Mouse (Mus musculus) spleen, postnatal 10 days (tissue): ENCODE measurements around the gene Mpp4.

Source experiments
- DNase-seq, 2 experiments: peaks; one replicate each; pipeline ENCODE4 v3.0.0; 2021 to 2022; ENCODE audit warnings: low spot score in 2 of 2

The Mpp4 gene

GRCm38 (mm10) chr1:59167654-59168425 lies 4.7 kb upstream of the Mpp4 start:
- DNase-seq, result no peak

- no peak for DNase-seq
Observed at GRCm38 (mm10) chr1:59166232-59166905, 3.2 kb upstream of the Mpp4 start.

- DNase-seq, result no peak
Observed at GRCm38 (mm10) chr1:59163918-59164317, 729 bp upstream of the Mpp4 start.

GRCm38 (mm10) chr1:59162309-59163024 lies 722 bp downstream of the Mpp4 start:
- DNase-seq, result no peak

GRCm38 (mm10) chr1:59161396-59161795 lies 1.8 kb downstream of the Mpp4 start:
- DNase-seq, result no peak

- DNase-seq, result no peak
Observed at GRCm38 (mm10) chr1:59160871-59161270, 2.3 kb downstream of the Mpp4 start.

- DNase-seq, result no peak
Observed at GRCm38 (mm10) chr1:59159136-59159535, 4.1 kb downstream of the Mpp4 start.

- no peak for DNase-seq
Observed at GRCm38 (mm10) chr1:59158498-59158897, 4.7 kb downstream of the Mpp4 start.

- DNase-seq, result no peak
Observed at GRCm38 (mm10) chr1:59157846-59158245, 5.3 kb downstream of the Mpp4 start.

- DNase-seq, result no peak
Observed at GRCm38 (mm10) chr1:59152346-59152745, 10.8 kb downstream of the Mpp4 start.

GRCm38 (mm10) chr1:59150542-59150941 lies 12.6 kb downstream of the Mpp4 start:
- DNase-seq, result no peak

GRCm38 (mm10) chr1:59144543-59144942 lies 18.6 kb downstream of the Mpp4 start:
- peak in 1 of 2 experiments; percentile 51 for DNase-seq

GRCm38 (mm10) chr1:59142809-59143208 lies 20.4 kb downstream of the Mpp4 start:
- peak; percentile 59 to 83 for DNase-seq

- DNase-seq, result no peak
Observed at GRCm38 (mm10) chr1:59134419-59134818, 28.8 kb downstream of the Mpp4 start.

GRCm38 (mm10) chr1:59128879-59129278 lies 34.3 kb downstream of the Mpp4 start:
- no peak for DNase-seq

GRCm38 (mm10) chr1:59125558-59125957 lies 37.6 kb downstream of the Mpp4 start:
- no peak for DNase-seq

GRCm38 (mm10) chr1:59119720-59120457 lies 43.3 kb downstream of the Mpp4 start, which contains the start of gene Tmem237:
Gene Tmem237 (minus strand): TSS chr1:59120408.
- peak; percentile 82 to 91 for DNase-seq

- DNase-seq, result no peak
Observed at GRCm38 (mm10) chr1:59110524-59110923, 52.7 kb downstream of the Mpp4 start.

GRCm38 (mm10) chr1:59102071-59102470 lies 61.1 kb downstream of the Mpp4 start:
- no peak for DNase-seq

- no peak for DNase-seq
Observed at GRCm38 (mm10) chr1:59101020-59101419, 62.2 kb downstream of the Mpp4 start.

- DNase-seq, result no peak
Observed at GRCm38 (mm10) chr1:59094705-59095104, 68.5 kb downstream of the Mpp4 start, which contains the start of gene C2cd6. Gene C2cd6 (minus strand): TSS chr1:59094900.
